Mouse (Mus musculus) lung, adult 2 months (tissue): Measurements from ENCODE around the gene Spesp1.

ENCODE experiments used
- CTCF ChIP-seq: fragments of 200-500 bp; IDR thresholded peaks from 2 replicates; pipeline ENCODE4 v1.5.1; 2011; ENCODE audit warnings: mild to moderate bottlenecking, low read length, control low read depth; ENCODE audit not compliant: insufficient read depth
- POLR2A ChIP-seq: fragments of 200-500 bp; IDR thresholded peaks from 2 replicates; pipeline ENCODE4 v1.6.1; 2011; ENCODE audit warnings: low read depth, mild to moderate bottlenecking, control low read depth, low read length, borderline replicate concordance; ENCODE audit errors: extremely low read depth

DNA sequence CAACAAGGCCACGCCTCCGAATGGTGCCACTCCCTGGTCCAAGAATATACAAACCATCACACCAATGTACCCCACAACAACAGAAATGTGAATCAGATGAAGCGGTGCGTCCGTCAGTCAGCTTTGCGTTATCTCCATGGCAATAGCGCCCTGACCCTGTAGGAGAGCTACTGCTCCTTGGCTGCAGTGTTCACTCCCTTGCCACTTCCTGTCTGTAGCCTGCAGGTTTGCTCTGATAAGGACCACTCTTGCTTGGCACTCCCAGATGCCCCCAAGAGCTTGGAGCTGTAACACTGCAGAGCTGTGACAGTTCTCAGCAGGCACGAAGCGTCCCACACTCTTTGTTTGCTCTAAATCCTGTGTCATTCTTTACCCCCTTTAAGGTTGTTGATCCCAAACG lies 16.7 kb downstream of the Spesp1 start:
- no peak for TF ChIP-seq CTCF
- TF ChIP-seq POLR2A: no peak
